11 mouse cellular contexts compared by ENCODE assay signal in genomic region chr19:47282050-47282454, GRCm38 (mm10).
DNase-seq lines count a peak whose midpoint lies in the region; ATAC-seq and TF ChIP-seq lines count a peak whose summit lies in the region.
"Had no signal": no experiment of that assay in that cellular context is flagged by ENCODE, and none has a peak within 500 bp of the region (broad histone marks: within the 10 kb centered on the region; RNA-seq: fewer than 3 reads in every experiment).

No protein-coding gene starts in this region.

- no peaks in the 10 kb centered on the region for H3K79me2 ChIP-seq in heart, adult 2 months (replicated peaks; ENCODE audit: control insufficient read depth, insufficient read depth, low read length)

- peaks cover 18% of the 10 kb centered on the region for H3K36me3 ChIP-seq in liver, postnatal 0 days (replicated peaks; ENCODE audit: insufficient read depth, low read length)
- H3K36me3 ChIP-seq in liver, embryonic 12.5 days = peaks cover 49% of the 10 kb centered on the region
- H3K36me3 ChIP-seq in heart, adult 2 months (ENCODE audit: control insufficient read depth, insufficient read depth, low read length) = peaks cover 5% of the 10 kb centered on the region

- TF ChIP-seq CTCF in liver, postnatal 0 days (IDR thresholded peaks at IDR 0.05; ENCODE audit: low read depth) = no peak
- TF ChIP-seq CTCF in heart, adult 2 months (IDR thresholded peaks at IDR 0.05) = no peak

- intact Hi-C loops in heart, adult 2 months (cut with DNase I) = no loop called here

- WGBS in liver, postnatal 0 days (ENCODE audit: insufficient replicate concordance) = 81% methylated on average over 6 of the region's 6 CpGs
- WGBS in liver, embryonic 12.5 days (ENCODE audit: insufficient replicate concordance) = 79% methylated on average over 6 of the region's 6 CpGs
- 71% methylated on average over 6 of the region's 6 CpGs for WGBS in heart, adult 2 months

- H3K9ac ChIP-seq in liver, postnatal 0 days (replicated peaks) = no peak overlapping the region
- H3K9ac ChIP-seq in liver, embryonic 12.5 days = no peak overlapping the region
- H3K9ac ChIP-seq in heart, adult 2 months (ENCODE audit: low read depth, low read length) = no peak overlapping the region
- H3K9ac ChIP-seq: forebrain, embryonic 13.5 days had no signal

- H3K9me3 ChIP-seq in liver, postnatal 0 days (ENCODE audit: low read length) = no peaks in the 10 kb centered on the region
- no peaks in the 10 kb centered on the region for H3K9me3 ChIP-seq in liver, embryonic 12.5 days (replicated peaks)
- H3K9me3 ChIP-seq: forebrain, embryonic 13.5 days had no signal

- H3K4me2 ChIP-seq in liver, postnatal 0 days (ENCODE audit: low read depth, low read length) = no peak overlapping the region
- no peak overlapping the region for H3K4me2 ChIP-seq in liver, embryonic 12.5 days
- H3K4me2 ChIP-seq: forebrain, embryonic 13.5 days had no signal

- TF ChIP-seq EP300 in liver, postnatal 0 days (IDR thresholded peaks at IDR 0.05; ENCODE audit: low read depth) = no peak
- no peak for TF ChIP-seq EP300 in heart, adult 2 months (IDR thresholded peaks at IDR 0.05; ENCODE audit: insufficient read depth, low read depth, low read length)

- H3K4me1 ChIP-seq in liver, postnatal 0 days (ENCODE audit: insufficient read depth) = no peaks in the 10 kb centered on the region
- 0 out of 2 replicates have a peak, but pooled peaks cover 4% of the 10 kb centered on the region for H3K4me1 ChIP-seq in liver, embryonic 12.5 days
- peaks cover 34% of the 10 kb centered on the region for H3K4me1 ChIP-seq in heart, adult 2 months (ENCODE audit: control insufficient read depth, insufficient read depth, low read length)

- ATAC-seq in liver, postnatal 0 days = peak; percentile 23; the same call in 1 of the 2 replicates
- ATAC-seq in liver, embryonic 12.5 days = no peak
- ATAC-seq: forebrain, embryonic 13.5 days had no signal

- TF ChIP-seq POLR2A in heart, adult 2 months (IDR thresholded peaks at IDR 0.05; ENCODE audit: insufficient read depth, low read depth, low read length) = no peak

- no peak overlapping the region for H3K4me3 ChIP-seq in liver, postnatal 0 days (ENCODE audit: low read depth, low read length)
- no peak overlapping the region for H3K4me3 ChIP-seq in liver, embryonic 12.5 days
- H3K4me3 ChIP-seq in heart, adult 2 months = no peak overlapping the region
- H3K4me3 ChIP-seq: forebrain, embryonic 13.5 days had no signal

- no peak overlapping the region for H3K27ac ChIP-seq in liver, postnatal 0 days (ENCODE audit: low read depth)
- H3K27ac ChIP-seq in liver, embryonic 12.5 days = no peak overlapping the region
- H3K27ac ChIP-seq in heart, adult 2 months = peak overlapping the region; percentile 78
- H3K27ac ChIP-seq: forebrain, embryonic 13.5 days had no signal

- no peak for DNase-seq in liver, postnatal 0 days
- DNase-seq in brain, adult 2 months (ENCODE audit: low read depth, low spot score) = peak; percentile 69
- DNase-seq in heart, adult 2 months = peak; percentile 58 to 60
- DNase-seq in kidney, postnatal 10 days = peak; percentile 72
- DNase-seq in thymus, postnatal 25 days = no peak
- DNase-seq in right cerebral cortex, postnatal 25 days = no peak
- no peak for DNase-seq in ovary, postnatal 36 days (ENCODE audit: low spot score)
- DNase-seq: cerebellum, adult 2 months; thymus, postnatal 4 days had no signal

- H3K27me3 ChIP-seq in liver, postnatal 0 days (ENCODE audit: insufficient read depth, low read length) = no peaks in the 10 kb centered on the region
- no peaks in the 10 kb centered on the region for H3K27me3 ChIP-seq in liver, embryonic 12.5 days (replicated peaks)
- H3K27me3 ChIP-seq in heart, adult 2 months (ENCODE audit: control insufficient read depth, insufficient read depth, low read length) = no peaks in the 10 kb centered on the region
- H3K27me3 ChIP-seq: forebrain, embryonic 13.5 days had no signal

Comparison
In these comparisons a context has a peak if more than half of its experiments do, and no peak if none do; other contexts are left out.
1. DNase-seq: peak in brain, adult 2 months (single experiment), heart, adult 2 months (2 of 2) and kidney, postnatal 10 days (single experiment); none in liver, postnatal 0 days (single experiment), thymus, postnatal 25 days (single experiment), right cerebral cortex, postnatal 25 days (single experiment) and ovary, postnatal 36 days (single experiment).